Comparison of ENCODE assay signal across 8 mouse cellular contexts in the genomic region with DNA sequence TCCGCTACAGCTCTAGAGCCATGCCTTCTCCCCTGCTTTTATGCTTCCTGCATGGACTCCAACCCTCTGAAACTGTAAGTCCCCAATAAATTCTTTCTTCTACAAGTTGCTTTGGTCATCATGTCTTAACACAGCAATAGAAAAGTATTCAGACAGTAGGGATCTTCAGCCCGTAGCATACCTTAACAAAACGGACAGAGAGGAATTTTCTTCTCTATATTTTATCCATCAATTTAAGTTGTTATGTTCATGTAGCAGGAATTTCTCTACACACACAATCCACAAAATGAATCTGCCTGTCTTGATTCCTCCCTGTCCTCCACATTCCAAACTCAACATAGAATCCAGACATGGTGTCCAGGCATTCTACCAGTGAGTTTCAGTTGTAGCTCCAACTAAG. TPM values are rescaled to one million over a fixed set of nuclear protein-coding genes. Genes with fewer than 3 reads are reported as not detected.
DNase-seq lines count a peak whose midpoint lies in the region; ATAC-seq and TF ChIP-seq lines count a peak whose summit lies in the region.

A gene (minus strand): TSS at position 101 of the 400 bp plus-strand sequence.

- no peak for ATAC-seq in forebrain, embryonic 16.5 days

- TF ChIP-seq POLR2A in spleen, adult 2 months (IDR thresholded peaks at IDR 0.05; ENCODE audit: low read depth, low read length), result no peak

- no peak within 1 kb of the TSS for H3K4me3 ChIP-seq in spleen, adult 2 months (ENCODE audit: extremely low read depth, insufficient read depth, insufficient read length)
- H3K4me3 ChIP-seq in forebrain, embryonic 16.5 days (replicated peaks; ENCODE audit: low read length), result peak within 1 kb of the TSS; percentile 64

- 87% methylated on average over 3 of the region's 3 CpGs for whole genome bisulfite sequencing in spleen, adult 2 months
- 98% methylated on average over 3 of the region's 3 CpGs for WGBS in forebrain, embryonic 16.5 days

- no peaks in the 10 kb centered on the region for H3K9me3 ChIP-seq in forebrain, embryonic 16.5 days (ENCODE audit: control insufficient read depth, low read length)

- no peaks in the 10 kb centered on the region for H3K36me3 ChIP-seq in spleen, adult 2 months (ENCODE audit: control insufficient read depth, insufficient read depth, low read length)
- H3K36me3 ChIP-seq in forebrain, embryonic 16.5 days (ENCODE audit: control insufficient read depth, insufficient read depth), result no peaks in the 10 kb centered on the region

- H3K27ac ChIP-seq in spleen, adult 2 months (ENCODE audit: insufficient read depth, low read length), result 0 out of 2 replicates have a peak within 1 kb of the TSS, but pooled peaks have one; percentile 12
- H3K27ac ChIP-seq in forebrain, embryonic 16.5 days (ENCODE audit: low read length), result peak within 1 kb of the TSS; percentile 99

- no peak for DNase-seq in spleen, adult 2 months (ENCODE audit: low read depth in 1 of 2, low spot score in 2 of 2)
- no peak for DNase-seq in spleen, postnatal 36 days (ENCODE audit: low spot score in 2 of 2)
- no peak for DNase-seq in left cerebral cortex, postnatal 4 days
- DNase-seq in retina, embryonic 14.5 days (ENCODE audit: low spot score), result no peak
- DNase-seq in right cerebral cortex, postnatal 10 days (ENCODE audit: low spot score in 2 of 2), result no peak
- no peak for DNase-seq in heart, postnatal 36 days
- no peak for DNase-seq in right cerebral cortex, adult 2 months (ENCODE audit: low spot score in 2 of 2)

- no peak for TF ChIP-seq CTCF in spleen, adult 2 months (IDR thresholded peaks at IDR 0.05; ENCODE audit: extremely low read depth, insufficient read depth, insufficient read length, insufficient replicate concordance)

- intact Hi-C loops in left cerebral cortex, postnatal 4 days (cut with DNase I), result no loop called here
- intact Hi-C loops in heart, postnatal 36 days (cut with DNase I), result no loop called here

- peak within 1 kb of the TSS; percentile 87 for H3K9ac ChIP-seq in forebrain, embryonic 16.5 days (replicated peaks; ENCODE audit: low read depth, low read length)

- H3K4me1 ChIP-seq in spleen, adult 2 months (ENCODE audit: control insufficient read depth, insufficient read depth, insufficient read length), result no peaks in the 10 kb centered on the region; the same call in 1 of the 2 replicates
- H3K4me1 ChIP-seq in forebrain, embryonic 16.5 days (replicated peaks; ENCODE audit: control insufficient read depth, insufficient read depth, low read length), result peaks cover 36% of the 10 kb centered on the region

- H3K27me3 ChIP-seq in spleen, adult 2 months (ENCODE audit: control insufficient read depth, insufficient read depth, low read length), result no peaks in the 10 kb centered on the region; the same call in 1 of the 2 replicates
- H3K27me3 ChIP-seq in forebrain, embryonic 16.5 days (replicated peaks; ENCODE audit: control insufficient read depth, insufficient read depth, low read length), result no peaks in the 10 kb centered on the region

- H3K4me2 ChIP-seq in forebrain, embryonic 16.5 days (ENCODE audit: low read length), result peak within 1 kb of the TSS; percentile 55

RNA-seq across cellular contexts. Expression of the gene that starts here (rescaled TPM):
- polyA plus RNA-seq in spleen, adult 2 months (2012; rRNA removed), result 5.7 and 7.2 TPM in 2 replicates
- polyA plus RNA-seq in forebrain, embryonic 16.5 days (2015; fragmentation: Nextera tagmentation; extraction: Ambion mirVana), result 195 and 201 TPM in 2 replicates
- 100 to 1,000 TPM; 331 to 352 TPM for total RNA-seq in left cerebral cortex, postnatal 4 days (2021)
- 1 to 10 TPM; 5.1 to 5.8 TPM for total RNA-seq in heart, postnatal 36 days (2021)

Comparison
In these comparisons a context has a peak if more than half of its experiments do, and no peak if none do; other contexts are left out.
1. RNA of the gene that starts here (total RNA-seq): 331 to 352 TPM in left cerebral cortex, postnatal 4 days; 5.1 to 5.8 TPM in heart, postnatal 36 days; every median in the first group is over 10 times any median in the second.
2. RNA of the gene that starts here (polyA plus RNA-seq): 195 to 201 TPM in forebrain, embryonic 16.5 days; 5.7 to 7.2 TPM in spleen, adult 2 months; every median in the first group is over 10 times any median in the second.